Mouse (Mus musculus) cerebellum, adult 11 months (tissue): ENCODE data around the gene Cand2.

Experiments
- DNase-seq: peaks from one replicate; pipeline ENCODE4 v3.0.0; 2022

Cand2 gene

DNA sequence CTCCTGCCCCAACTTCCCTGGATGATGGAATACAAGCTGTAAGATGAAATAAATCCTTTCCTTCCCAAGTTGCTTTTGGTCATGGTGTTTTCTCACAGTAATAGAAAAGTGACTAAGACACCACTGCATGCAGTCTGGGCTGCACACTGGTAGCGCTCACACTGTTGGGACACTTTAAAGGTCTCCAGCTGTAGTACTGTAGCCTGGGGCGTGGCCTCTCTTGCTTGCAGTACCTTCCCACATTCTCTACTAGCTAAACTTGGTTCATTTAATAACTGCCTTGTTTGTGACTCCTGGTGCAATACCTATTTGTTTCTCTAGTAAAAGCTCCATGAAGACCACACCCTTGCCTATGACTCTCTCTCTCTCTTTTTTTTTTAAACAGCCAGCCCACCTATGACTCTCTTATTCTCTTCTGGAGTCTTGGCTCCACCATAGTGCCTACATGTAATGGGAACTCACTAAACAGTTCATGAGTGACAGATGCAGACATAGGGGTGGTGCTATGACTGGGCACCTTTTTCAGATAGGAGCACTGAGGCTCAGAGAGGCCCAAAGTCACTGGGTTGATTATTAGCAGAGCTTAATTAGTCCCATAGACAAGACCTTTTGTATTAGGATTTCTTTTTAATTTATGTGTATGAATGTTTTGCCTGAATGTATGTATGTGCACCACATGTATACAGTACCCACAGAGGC, 58.0 kb downstream of the Cand2 start:
- no peak for DNase-seq

- no peak for DNase-seq
These were observed 59.5 kb downstream of the Cand2 start for GRCm38 (mm10) chr6:115833861-115834260.

DNA sequence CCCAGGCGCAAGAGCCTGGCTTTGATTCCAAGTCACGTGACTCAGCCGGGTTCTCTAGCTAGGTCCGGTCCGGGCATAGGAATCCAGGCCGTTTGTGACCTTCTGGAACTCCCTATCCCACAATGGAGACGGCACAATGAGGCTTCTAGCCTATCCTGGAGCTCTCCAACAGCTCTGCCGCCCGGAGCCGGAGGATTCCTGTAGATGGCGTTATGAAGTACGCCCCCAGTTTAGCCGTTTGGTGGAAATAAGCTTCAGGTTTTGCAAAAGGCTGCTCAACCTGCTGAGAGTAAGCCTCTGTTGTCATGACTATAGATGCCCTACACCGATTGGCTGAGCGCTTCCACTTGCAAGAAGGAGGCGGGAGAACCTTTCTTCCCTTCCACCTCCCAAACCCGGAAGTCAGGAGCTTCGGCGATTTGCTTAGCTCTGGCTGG, 63.8 kb downstream of the Cand2 start, which contains the start of gene Efcab12:
TSS of gene Efcab12 (minus strand) at position 252 of the 437 bp plus-strand sequence.
- peak; percentile 72 for DNase-seq

GRCm38 (mm10) chr6:115838745-115839144, 64.4 kb downstream of the Cand2 start:
- DNase-seq: no peak

GRCm38 (mm10) chr6:115845006-115845405, 70.7 kb downstream of the Cand2 start:
- no peak for DNase-seq

DNA sequence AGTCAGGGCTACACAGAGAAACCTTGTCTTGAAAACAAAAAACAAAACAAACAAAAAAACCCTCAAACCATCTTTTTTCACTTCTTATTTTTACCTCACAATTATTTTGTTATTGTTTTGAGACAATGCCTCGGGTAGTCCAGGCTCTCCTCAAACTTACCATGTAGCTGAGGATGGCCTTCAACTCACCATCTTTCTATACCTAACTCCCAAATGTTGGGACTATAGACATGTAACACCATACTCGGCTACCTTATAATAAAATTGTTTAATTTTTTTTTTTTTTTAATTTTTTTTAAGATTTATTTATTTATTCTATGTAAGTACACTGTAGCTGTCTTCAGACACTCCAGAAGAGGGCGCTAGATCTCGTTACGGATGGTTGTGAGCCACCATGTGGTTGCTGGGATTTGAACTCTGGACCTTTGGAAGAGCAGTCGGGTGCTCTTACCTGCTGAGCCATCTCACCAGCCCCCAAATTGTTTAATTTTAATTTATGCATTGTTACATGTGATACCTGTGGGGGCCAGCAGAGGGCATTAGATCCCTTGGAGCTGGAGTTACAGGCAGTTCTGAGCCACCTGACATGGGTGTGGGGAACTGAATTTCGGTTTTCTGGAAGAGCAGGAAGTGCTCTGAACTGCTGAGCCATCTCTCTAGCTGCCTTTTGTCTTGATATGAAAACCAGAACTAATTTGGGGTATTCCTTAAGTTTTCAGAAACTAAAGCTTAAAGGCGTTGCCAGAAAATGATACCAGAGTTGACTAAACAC, 72.5 kb downstream of the Cand2 start:
- peak; percentile 42 for DNase-seq

GRCm38 (mm10) chr6:115848598-115849304, 74.4 kb downstream of the Cand2 start:
- no peak for DNase-seq

GRCm38 (mm10) chr6:115852446-115853090, 78.2 kb downstream of the Cand2 start:
- no peak for DNase-seq

DNA sequence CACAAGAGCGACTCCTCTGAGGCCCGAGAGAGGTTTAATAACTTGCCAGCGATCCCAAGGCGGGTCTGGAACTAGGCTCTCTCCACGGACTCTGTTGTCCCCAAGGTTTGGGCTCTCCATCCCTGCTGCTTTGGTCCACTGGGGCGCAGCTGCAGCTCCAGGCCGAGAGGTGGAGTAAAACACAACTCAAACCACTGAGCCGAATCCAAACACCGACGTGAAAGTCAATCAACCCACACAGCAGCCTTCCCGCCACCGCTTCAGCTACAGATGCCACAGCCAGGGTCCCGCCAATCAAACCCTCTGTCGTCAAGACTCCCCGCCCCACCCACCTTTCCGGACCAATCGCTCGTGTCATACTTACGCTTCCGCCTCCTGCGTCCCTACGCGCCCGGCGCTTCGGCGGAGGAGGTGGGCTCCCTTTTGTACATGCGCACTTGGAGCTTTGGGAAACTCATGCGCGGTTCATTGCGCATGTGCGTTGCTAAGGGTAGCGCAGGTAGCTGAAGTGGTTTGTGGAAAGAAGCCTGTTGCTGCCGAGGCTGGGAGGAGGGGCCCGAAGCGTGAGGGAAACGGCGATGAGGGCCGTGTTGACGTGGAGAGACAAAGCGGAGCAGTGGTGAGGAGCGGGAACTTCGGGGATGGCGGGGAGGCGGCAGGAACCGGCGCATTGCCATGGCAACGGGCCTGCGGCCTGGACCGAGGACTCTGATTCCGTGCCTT, 78.9 kb downstream of the Cand2 start, which contains the start of the genes Mbd4 and Ift122:
TSS of gene Mbd4 (minus strand) at position 281 of the 723 bp plus-strand sequence.
TSS of gene Ift122 (plus strand) at position 380 of the 723 bp plus-strand sequence.
- DNase-seq: peak; percentile 97

DNA sequence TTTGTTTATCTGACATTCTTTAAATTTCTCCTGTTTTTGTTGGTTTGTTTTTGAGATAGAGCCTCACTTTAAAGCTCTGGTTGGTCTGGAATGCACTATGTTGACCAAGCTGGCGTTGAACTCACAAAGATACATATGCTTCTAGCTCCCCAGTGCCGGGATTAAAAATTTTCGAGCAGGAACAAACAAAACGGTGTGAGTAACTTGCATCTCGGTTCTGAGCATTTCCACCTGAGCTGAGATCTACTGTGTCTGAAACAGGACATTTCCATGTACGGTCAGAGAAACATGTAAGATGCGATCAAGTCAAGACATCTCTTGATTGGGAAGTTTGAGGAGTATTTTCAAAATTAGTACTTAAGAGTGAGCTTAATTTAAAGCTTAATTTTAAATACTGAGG, 79.6 kb downstream of the Cand2 start:
- no peak for DNase-seq

DNA sequence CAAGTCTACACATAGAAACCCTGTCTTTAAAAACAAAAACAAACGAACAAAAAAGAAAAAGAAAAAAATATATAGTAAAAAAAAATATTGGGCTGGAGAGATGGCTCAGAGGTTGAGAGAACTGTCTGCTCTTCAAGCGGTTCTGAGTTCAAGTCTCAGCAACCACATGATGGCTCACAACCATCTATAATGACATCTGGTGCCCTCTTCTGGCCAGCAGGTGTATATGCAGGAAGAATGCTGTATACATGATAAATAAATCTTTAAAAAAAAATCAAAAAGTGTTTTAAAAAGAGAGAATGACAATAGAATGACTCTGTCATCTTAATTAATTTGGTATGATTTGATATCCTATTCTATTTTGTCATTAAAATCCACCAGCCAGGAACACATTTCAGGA, 80.1 kb downstream of the Cand2 start:
- no peak for DNase-seq
